Mouse (Mus musculus): ENCODE measurements around the gene Spata9.

DNA sequence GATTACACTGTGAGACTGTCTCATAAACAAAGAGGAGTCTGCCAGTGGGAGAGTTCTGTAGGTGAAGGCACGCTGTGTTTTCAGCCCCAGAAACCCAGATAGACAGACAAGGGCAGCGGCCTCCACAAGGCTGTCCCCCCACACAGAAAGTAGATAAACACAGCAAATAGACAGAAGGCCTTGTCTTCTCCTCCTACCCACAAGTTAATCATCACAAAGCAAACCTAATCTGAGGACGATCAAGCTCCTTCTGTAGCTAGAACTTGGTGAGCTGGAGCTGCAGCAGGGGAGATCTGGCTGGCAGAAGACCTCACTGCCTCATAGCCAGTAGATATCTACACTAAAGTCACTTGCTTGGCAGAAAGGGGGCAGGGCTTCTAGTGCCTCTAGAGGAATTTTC lies 36.3 kb downstream of the Spata9 start:
- TF ChIP-seq E2F4 (IDR thresholded peaks at IDR 0.05; ENCODE audit: insufficient read depth): no peak
- TF ChIP-seq POLR2A (IDR thresholded peaks at IDR 0.05; ENCODE audit: insufficient read length, low read depth): no peak
- no peak for TF ChIP-seq POLR2AphosphoS2 (IDR thresholded peaks at IDR 0.05; ENCODE audit: insufficient read length, low read depth)
- no peak for TF ChIP-seq USF1 (IDR thresholded peaks at IDR 0.05; ENCODE audit: low read depth)
- TF ChIP-seq CEBPB (IDR thresholded peaks at IDR 0.05; ENCODE audit: insufficient read depth, poor library complexity, severe bottlenecking): no peak
- TF ChIP-seq MYOD1 (IDR thresholded peaks at IDR 0.05; ENCODE audit: control insufficient read depth in 1 of 3, insufficient read length in 2 of 3, low read depth in 2 of 3): no peak
- no peak for TF ChIP-seq TCF12 (IDR thresholded peaks at IDR 0.05; ENCODE audit: insufficient read depth, poor library complexity, severe bottlenecking)
- no peak for TF ChIP-seq MYOG (IDR thresholded peaks at IDR 0.05; ENCODE audit: control insufficient read depth in 1 of 3, insufficient read depth in 1 of 3, insufficient read length in 2 of 3, low read depth in 2 of 3)
- TF ChIP-seq SRF (IDR thresholded peaks at IDR 0.05; ENCODE audit: control insufficient read depth, insufficient read length, low read depth): no peak

All from myocyte (in vitro differentiated cells).